Mouse (Mus musculus): Measurements from ENCODE around the gene Psmb5.
"Not testable (repeated sequence)": the region's sequence is repeated elsewhere in the genome, so short reads cannot be mapped to it uniquely, and the experiment has no call there.

The Psmb5 gene

GRCm38 (mm10) chr14:54630583-54631239, 12.9 kb upstream of the Psmb5 start:
- no peak for DNase-seq (ENCODE audit: extremely low spot score)

- no peak for DNase-seq (ENCODE audit: extremely low spot score)
Measured at GRCm38 (mm10) chr14:54629797-54630196, 12.0 kb upstream of the Psmb5 start.

- no peak for DNase-seq (ENCODE audit: extremely low spot score)
Measured at GRCm38 (mm10) chr14:54628103-54628502, 10.3 kb upstream of the Psmb5 start.

GRCm38 (mm10) chr14:54624976-54625375, 7.2 kb upstream of the Psmb5 start:
- DNase-seq (ENCODE audit: extremely low spot score), result no peak

- DNase-seq (ENCODE audit: extremely low spot score), result no peak
Measured at GRCm38 (mm10) chr14:54623334-54623733, 5.5 kb upstream of the Psmb5 start.

GRCm38 (mm10) chr14:54621133-54621532, 3.3 kb upstream of the Psmb5 start, which contains the start of gene Psmb11:
TSS of gene Psmb11 (plus strand) at chr14:54621433.
- DNase-seq (ENCODE audit: extremely low spot score), result no peak

GRCm38 (mm10) chr14:54617152-54617896, 498 bp downstream of the Psmb5 start:
- peak; percentile 73 for DNase-seq (ENCODE audit: extremely low spot score)

GRCm38 (mm10) chr14:54616226-54616825, 1.5 kb downstream of the Psmb5 start:
- no peak for DNase-seq (ENCODE audit: extremely low spot score)

GRCm38 (mm10) chr14:54614130-54614529, 3.7 kb downstream of the Psmb5 start:
- not testable (repeated sequence) for DNase-seq (ENCODE audit: extremely low spot score)

- no peak for DNase-seq (ENCODE audit: extremely low spot score)
Measured at GRCm38 (mm10) chr14:54610648-54611047, 7.2 kb downstream of the Psmb5 start.

GRCm38 (mm10) chr14:54609962-54610361, 7.9 kb downstream of the Psmb5 start:
- DNase-seq (ENCODE audit: extremely low spot score), result no peak

GRCm38 (mm10) chr14:54609245-54609644, 8.6 kb downstream of the Psmb5 start:
- DNase-seq (ENCODE audit: extremely low spot score), result no peak

- DNase-seq (ENCODE audit: extremely low spot score), result no peak
Measured at GRCm38 (mm10) chr14:54607226-54607625, 10.6 kb downstream of the Psmb5 start.

GRCm38 (mm10) chr14:54605752-54606321, 12.0 kb downstream of the Psmb5 start, which contains the start of gene 4931414P19Rik:
TSS of gene 4931414P19Rik (minus strand) at chr14:54605993.
- peak; percentile 83 for DNase-seq (ENCODE audit: extremely low spot score)

GRCm38 (mm10) chr14:54603686-54604085, 14.1 kb downstream of the Psmb5 start:
- no peak for DNase-seq (ENCODE audit: extremely low spot score)

GRCm38 (mm10) chr14:54603038-54603654, 14.7 kb downstream of the Psmb5 start:
- DNase-seq (ENCODE audit: extremely low spot score), result peak; percentile 94

GRCm38 (mm10) chr14:54602613-54603012, 15.2 kb downstream of the Psmb5 start:
- DNase-seq (ENCODE audit: extremely low spot score), result no peak

GRCm38 (mm10) chr14:54601601-54602000, 16.2 kb downstream of the Psmb5 start:
- no peak for DNase-seq (ENCODE audit: extremely low spot score)

- DNase-seq (ENCODE audit: extremely low spot score), result no peak
Measured at GRCm38 (mm10) chr14:54597084-54597483, 20.7 kb downstream of the Psmb5 start.

GRCm38 (mm10) chr14:54594631-54595414, 23.0 kb downstream of the Psmb5 start:
- DNase-seq (ENCODE audit: extremely low spot score), result no peak

- no peak for DNase-seq (ENCODE audit: extremely low spot score)
Measured at GRCm38 (mm10) chr14:54594055-54594454, 23.8 kb downstream of the Psmb5 start.
